Mouse (Mus musculus) spleen, adult 2 months (tissue): ENCODE measurements around the gene Aox1.

Experiments
- CTCF ChIP-seq: fragments of 200-500 bp; IDR thresholded peaks from 2 replicates; pipeline ENCODE4 v1.5.1; 2011; ENCODE audit warnings: mild to moderate bottlenecking, inconsistent platforms; ENCODE audit not compliant: insufficient read depth, insufficient read length, insufficient replicate concordance; ENCODE audit errors: extremely low read depth
- POLR2A ChIP-seq: fragments of 200-500 bp; IDR thresholded peaks from 2 replicates; pipeline ENCODE4 v1.6.1; 2011; ENCODE audit warnings: low read depth, low read length, inconsistent platforms

GRCm38 (mm10) chr1:58089316-58089715 is 59.6 kb downstream of the Aox1 start:
- TF ChIP-seq CTCF (no peak), POLR2A (no peak)
